Mouse (Mus musculus) monocyte, adult 5-6 weeks (primary cell): ENCODE results near the gene Elovl5. TPM values are rescaled to one million over a fixed set of nuclear protein-coding genes. Genes with fewer than 3 reads are reported as not detected.

Experiments
- ATAC-seq: fragments of 153-309, 156-312 bp; replicated peaks from 2 replicates; pipeline ENCODE4 v1.8.0; 2017; ENCODE audit warnings: mild to moderate bottlenecking; ENCODE audit not compliant: low TSS enrichment, insufficient number of reproducible peaks, severe bottlenecking, poor library complexity, low FRiP score
- total RNA-seq: library from RNA; stranded (forward); fragments of 200-1000, 200-491, 200-594 nt; gene quantifications from 3 replicates; pipeline ENCODE4 v1.2.3, GENCODE M21; 2017

Elovl5 gene
- total RNA-seq, 1 experiment from 2014 or later, result 154 TPM

DNA sequence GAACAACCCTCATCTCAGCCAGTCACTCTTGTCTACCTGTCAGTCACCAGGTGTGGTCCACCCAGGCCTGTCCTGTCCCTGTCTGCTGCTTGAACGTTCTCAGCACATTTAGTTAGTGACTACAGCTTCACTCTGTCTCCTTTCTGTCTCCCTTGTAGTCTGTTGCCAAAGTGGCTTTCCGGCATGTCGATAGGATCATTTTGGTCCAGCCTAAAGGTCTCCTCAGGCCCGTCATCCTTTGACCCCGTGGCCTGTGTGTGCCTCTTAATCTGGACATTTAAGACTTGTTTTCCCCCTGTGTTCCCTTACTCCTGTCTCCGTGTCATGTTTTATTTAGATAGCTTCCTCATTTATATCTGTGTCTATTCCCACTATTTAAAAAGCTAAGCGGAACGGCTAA, 9.0 kb downstream of the Elovl5 start:
- no peak for ATAC-seq

- ATAC-seq, result no peak
These were observed 9.7 kb downstream of the Elovl5 start for GRCm38 (mm10) chr9:77926911-77927310.

- ATAC-seq, result no peak
These were observed 10.3 kb downstream of the Elovl5 start for GRCm38 (mm10) chr9:77927431-77927830.

- no peak for ATAC-seq
These were observed 11.6 kb downstream of the Elovl5 start for GRCm38 (mm10) chr9:77928769-77929168.

GRCm38 (mm10) chr9:77929296-77929695, 12.1 kb downstream of the Elovl5 start:
- no peak for ATAC-seq

- peak; percentile 2; the same call in 1 of the 2 replicates for ATAC-seq
These were observed 13.1 kb downstream of the Elovl5 start for GRCm38 (mm10) chr9:77930036-77930859.

- peak; percentile 92 for ATAC-seq
These were observed 13.7 kb downstream of the Elovl5 start for GRCm38 (mm10) chr9:77930860-77931184.

GRCm38 (mm10) chr9:77931740-77932139, 14.6 kb downstream of the Elovl5 start:
- ATAC-seq, result no peak

DNA sequence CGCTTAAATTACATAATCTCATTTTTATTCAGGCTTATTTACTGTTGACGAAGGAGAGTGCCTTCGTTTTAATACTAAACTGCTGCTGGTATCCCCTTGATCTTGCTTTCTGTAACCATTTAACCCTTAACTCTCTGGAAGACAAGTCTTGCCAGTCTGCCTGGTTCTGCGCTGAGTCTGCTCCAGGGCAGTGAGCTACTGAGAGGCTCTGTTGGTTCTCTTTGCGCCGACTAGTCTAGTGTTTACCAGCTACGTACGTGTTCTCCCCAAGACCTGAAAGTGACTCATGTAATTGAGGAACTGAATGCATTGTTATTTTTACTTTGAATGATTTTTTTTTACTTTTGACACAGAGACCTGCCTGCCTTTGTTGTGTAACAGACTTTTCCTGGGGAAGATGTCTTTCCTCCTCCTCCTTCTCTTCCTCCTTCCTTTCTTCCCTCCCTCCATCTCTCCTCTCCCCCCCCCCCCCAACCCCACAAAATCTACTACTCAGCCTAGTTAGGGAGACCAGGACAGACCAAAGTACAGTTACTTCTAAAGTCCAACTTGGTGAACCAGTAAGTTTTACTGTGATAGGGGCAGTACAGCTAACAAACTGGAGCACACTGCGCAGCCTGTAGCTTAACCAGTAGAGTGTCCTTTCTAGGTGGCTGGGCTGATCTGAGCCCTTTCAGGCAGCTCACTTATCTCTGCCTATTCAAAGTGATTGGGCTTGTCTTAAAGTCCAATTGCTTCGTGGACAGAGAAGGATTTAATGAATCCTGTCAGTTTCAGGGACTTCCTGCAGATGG, 18.9 kb downstream of the Elovl5 start:
- peak; percentile 73 for ATAC-seq

DNA sequence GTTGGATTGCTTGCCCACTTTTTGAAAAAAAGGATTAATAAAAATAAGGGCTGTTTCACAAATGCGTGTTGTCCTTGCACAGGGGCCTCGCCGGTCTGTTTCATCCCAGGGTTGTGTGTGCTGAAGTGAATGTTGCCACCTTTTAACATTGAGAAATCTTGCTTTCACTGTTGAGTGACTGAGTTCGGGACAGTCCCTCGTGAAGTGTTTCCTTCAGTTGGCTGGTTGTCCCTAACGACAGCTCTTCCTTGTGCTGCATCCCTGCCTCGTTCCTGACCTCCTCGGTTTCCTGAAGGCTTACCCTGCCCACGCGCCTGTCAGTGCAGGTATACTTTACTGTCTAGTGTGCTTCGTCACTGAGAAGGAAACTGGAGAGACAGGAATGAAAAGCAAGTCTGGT, 20.7 kb downstream of the Elovl5 start:
- no peak for ATAC-seq

DNA sequence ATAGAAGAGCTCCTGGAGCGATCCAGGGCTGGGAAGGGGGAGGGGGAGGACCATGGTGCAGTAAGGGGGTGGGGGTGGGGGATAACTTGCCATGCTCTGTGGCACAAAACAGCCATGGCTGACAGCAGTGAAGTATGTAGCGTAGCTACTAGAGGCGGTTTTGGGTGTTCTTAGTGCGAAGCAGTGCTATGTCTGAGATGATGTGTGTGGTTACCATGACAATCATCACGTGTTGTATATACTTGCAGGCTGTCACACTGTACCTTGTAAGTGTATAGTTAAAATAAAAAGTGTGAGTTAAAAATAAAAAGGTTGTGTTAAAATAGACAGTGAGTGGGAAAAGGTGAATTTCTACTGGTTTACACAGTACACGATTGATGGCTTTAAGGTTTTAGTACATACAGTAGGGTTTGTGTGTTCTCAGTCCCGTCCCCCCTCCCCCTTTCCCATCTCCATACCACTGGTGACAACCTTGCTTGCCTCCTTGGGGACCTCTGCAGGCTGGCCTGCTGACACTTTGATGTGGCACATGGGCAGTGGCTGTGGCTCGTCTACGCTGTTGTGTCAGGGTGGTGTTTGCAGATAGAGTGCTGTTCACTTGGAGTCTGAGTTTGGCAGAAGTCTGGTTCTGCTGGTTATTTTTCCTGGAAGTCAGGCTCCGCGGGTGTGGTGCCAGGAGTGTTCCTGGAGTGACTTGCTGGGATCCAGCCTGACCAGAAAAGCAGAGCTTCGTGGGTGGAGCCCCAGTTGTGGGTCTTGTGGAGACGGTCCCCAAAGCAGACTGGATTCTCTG, 21.8 kb downstream of the Elovl5 start:
- no peak for ATAC-seq

GRCm38 (mm10) chr9:77939554-77939920, 22.4 kb downstream of the Elovl5 start:
- no peak for ATAC-seq

DNA sequence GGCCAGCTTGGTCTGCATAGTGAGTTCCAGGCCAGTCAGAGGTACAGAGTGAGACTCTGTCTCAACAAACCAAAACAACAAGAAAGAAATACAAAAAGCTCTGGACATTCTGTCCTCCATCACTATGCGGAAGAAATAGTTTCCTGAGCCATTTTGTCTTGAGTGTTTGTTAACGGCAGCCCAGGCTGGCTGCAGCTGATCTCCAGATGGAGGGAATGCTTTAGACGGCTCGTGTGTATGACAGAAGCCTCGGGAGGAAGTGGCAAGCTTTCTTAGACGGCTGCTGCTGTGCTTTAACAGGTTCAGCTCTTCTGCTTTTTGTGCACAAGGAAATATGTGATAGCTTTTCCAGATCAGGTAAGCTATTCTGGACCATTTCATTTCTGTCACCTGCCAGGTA, 23.9 kb downstream of the Elovl5 start:
- no peak for ATAC-seq

DNA sequence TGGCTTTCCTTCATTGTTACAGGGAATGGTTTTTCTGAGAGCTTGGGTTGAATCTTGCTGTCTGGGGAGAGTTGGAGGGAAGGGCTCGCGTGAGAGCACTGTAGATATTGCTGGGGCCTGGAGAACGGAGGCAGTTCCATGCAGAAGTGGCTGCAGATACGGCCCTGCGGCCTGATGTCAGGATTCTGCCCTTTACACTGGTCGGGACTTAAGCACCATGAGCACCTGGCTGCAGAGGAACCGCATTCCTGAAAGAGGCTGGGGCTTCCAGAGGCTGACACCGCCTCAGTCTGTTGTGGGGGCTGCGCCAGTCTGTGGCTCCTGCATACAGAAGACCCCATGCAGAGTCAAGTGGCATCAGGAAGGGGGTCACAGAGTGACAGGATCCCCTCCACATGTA, 24.7 kb downstream of the Elovl5 start:
- no peak for ATAC-seq

DNA sequence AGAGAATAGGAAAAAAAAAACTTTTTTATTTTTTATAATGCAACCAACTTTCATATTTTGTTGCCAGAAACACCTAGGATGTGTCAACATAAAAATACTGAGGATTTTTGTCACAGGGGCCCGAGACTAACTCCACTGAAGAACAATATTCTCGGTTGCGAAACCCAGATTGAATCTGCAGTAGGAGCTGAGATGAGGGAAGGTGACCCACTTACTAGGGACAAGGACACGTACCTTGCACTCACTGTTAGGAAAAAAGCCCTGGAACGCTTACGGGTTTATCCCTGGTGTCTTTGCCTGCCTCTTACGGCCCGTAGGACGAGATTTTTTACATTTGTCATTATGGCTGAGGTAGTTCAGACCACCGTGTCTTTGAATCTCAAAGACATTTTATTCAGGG, 25.2 kb downstream of the Elovl5 start:
- ATAC-seq, result no peak

GRCm38 (mm10) chr9:77943316-77943715, 26.2 kb downstream of the Elovl5 start:
- no peak for ATAC-seq

GRCm38 (mm10) chr9:77944195-77944594, 27.0 kb downstream of the Elovl5 start:
- no peak for ATAC-seq

- ATAC-seq, result no peak
These were observed 28.9 kb downstream of the Elovl5 start for GRCm38 (mm10) chr9:77945792-77946666.
